Mouse (Mus musculus) T-helper 2 cell (primary cell): ENCODE results near the gene Gm49396.

Source experiments
- in situ Hi-C: fragments of 300-600 bp; cut with MboI, MseI; formaldehyde crosslinking; loops from one replicate; pipeline ENCODE4 v1.15.1; 2025; ENCODE audit warnings: high pct_unique_total_duplicates

Gene Gm49396

DNA sequence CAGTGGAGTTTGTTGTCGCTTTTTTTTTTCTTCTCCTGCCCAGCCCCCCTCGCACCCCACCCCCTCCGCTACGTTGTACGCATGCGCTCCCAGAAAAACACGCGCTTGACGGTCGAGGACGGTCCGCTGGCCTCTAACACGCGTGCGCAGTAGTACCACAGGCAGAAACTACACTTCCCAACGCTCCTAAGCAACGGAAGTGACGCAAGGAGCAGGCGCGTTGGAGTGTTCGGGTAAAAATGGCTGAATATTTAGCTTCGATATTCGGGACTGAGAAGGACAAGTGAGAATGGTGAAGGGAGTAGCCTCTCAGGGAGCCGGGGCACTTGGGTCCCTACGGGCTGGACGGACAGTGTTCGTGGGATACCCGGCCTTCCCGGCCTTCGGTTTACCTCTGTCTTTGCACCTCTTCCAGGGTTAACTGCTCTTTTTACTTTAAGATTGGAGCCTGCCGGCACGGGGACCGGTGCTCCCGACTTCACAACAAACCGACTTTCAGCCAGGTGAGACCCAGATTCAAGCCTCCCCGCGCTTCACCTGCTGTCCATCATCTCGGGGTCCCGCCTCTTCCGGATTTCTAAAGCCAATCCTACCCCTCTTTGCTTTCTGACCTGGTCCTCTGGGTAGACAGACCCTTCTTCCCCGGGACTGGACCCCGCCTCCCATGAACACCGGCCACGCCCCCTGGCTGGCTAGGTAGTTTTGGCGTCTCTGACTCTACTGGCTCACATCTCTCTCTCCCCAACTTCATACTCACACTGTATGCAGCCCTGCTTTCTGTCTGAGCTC is at the start of gene Gm49396, which contains the start of the genes U2af1l4 and Psenen:
Gene Gm49396 (plus strand): TSS at position 228 of the 789 bp plus-strand sequence.
Gene U2af1l4 (plus strand): TSS at position 185 of the 789 bp plus-strand sequence.
Gene Psenen (minus strand): TSS at position 511 of the 789 bp plus-strand sequence.
- in situ Hi-C loops, result no loop called here

DNA sequence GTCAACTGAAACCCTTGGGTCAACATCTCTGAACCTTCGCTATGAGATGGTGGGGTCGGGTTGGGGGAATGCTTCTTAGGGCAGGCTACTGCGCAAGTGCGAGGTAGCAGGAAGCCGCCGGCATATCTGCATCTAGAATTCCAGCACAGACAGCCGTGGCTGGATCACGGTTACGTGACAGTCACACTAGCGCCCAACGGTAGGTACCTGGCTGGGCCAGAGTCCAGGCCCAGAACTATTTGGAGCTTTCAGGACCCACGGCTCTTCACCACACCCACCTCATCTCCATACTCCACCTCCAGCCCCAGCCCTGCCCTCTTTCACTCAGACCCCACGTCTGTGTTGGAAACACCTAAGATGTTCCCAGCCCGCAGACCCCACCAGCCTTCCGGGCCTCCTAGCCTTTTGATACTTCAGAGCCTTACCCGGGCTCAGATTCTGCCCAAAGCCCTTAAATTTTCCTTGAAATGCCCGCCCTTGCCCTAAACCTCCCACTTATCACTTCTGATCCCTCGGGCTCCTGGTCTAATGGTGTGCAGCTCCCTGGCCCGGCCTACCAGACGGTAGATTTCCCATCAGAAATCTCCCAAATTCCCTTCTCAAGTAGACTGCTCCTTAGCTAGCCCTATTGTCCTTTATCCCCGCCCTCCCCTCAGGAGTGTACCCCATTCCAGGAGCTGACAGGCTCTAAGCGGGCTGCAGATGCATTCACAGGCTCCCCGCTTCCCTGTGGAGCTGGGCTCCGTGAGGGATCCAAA is 48.0 kb upstream of the Gm49396 start:
- in situ Hi-C loops, result loop anchor here (25.0 kb wide), 1 partner anchor 1103 kb away; no protein-coding TSS in a partner anchor

DNA sequence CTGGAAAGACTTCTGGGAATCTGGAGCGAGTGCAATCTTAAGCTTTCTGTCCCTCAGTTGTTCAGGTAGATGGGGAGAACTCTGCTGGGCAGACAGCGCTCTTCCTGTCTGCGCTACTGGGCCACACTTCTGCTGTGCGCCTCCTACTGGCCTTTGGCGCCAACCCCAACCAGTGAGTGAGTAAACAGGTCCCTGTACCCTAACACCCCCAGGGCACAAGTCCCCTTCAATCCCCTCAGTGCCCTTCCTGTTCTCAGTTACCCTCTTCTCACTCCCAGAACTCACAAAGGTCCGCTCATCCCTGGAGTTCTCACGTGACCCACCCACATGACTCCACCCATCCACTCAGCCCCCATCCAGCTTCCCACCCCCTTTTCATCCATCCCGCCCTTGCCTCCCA is 44.8 kb upstream of the Gm49396 start:
- in situ Hi-C loops, result loop anchor here (25.0 kb wide), 1 partner anchor 1106 kb away; no protein-coding TSS in a partner anchor

DNA sequence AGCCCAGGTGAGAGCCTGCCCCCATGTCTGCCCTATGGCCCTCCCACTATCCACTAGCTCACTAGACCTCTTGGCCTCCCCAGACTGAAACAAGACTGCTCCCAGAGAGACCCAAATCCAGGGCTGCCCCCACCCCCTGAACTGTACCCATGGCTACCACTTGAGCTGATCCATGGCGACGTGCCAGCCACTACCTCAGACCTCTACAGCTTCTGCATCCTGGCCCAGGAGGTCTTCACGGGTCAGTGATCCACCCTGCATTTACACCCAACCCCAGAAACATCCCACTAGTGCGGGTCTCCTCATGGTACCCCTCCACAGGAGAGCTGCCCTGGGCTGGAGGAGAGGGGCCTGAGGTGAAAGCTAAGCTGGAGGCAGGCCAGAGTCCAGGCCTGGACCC is 42.7 kb upstream of the Gm49396 start:
- in situ Hi-C loops, result loop anchor here (25.0 kb wide), 1 partner anchor 1108 kb away; no protein-coding TSS in a partner anchor

DNA sequence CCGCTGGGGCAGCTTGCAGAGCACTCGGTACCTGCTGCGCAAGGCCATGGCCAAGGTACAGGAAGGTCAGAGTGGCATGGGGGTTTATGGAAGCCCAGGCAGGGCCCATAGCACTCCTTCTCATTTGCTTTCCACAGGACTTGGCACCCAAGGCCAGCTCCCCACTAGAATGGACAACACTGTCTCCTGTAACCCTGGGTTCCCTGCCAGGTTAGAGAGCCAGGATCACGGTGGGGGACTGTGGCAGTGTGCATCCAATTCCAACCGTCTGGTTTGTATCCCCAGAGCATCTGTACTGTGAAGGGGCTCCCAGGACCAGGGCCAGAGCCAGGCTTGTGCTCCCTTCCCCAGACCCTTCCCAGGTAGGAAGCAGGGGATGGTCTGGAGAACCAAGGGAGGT is 42.3 kb upstream of the Gm49396 start:
- in situ Hi-C loops, result loop anchor here (25.0 kb wide), 1 partner anchor 1109 kb away; no protein-coding TSS in a partner anchor

DNA sequence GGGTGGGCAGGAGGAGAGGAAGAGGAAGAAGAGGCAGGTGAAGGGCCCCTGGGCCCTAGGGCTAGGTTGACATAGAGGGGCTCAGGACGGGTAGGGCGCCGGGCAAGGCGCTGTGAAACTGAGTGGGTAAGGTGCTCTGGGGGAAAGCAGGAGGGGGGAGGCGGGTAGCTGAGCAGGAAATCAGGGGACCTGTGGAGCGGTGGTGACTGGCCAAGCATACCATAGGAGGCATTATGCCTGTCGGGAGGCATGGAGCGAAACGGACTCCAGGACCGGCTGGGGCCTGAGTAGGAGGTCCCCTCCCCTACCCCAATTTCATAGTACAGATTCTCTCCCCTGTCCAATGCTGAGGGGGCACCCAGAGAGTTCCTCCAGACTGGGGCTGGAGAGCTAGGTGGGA is 40.3 kb upstream of the Gm49396 start:
- in situ Hi-C loops, result loop anchor here (25.0 kb wide), 1 partner anchor 1111 kb away; no protein-coding TSS in a partner anchor

DNA sequence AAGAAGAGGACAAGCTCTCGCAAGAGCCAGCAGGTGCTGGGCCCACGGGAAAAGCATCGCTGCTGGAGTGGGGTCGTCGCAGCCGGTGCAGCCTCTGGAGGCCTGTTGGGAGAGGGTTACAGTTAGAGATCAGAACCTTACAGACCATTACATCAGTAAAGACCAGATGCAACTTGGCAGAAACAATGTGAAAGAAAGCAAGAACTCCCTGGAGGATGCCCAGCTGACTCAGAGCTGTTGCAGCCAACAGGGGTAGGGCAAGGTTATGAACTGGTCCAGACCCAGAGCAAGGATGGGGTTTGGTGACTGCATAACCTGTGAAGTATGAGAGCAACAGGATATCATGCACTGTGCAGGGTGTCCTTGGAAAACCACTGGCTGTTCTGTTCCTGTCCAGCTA is 38.7 kb upstream of the Gm49396 start:
- in situ Hi-C loops, result loop anchor here (25.0 kb wide), 1 partner anchor 1112 kb away; no protein-coding TSS in a partner anchor

DNA sequence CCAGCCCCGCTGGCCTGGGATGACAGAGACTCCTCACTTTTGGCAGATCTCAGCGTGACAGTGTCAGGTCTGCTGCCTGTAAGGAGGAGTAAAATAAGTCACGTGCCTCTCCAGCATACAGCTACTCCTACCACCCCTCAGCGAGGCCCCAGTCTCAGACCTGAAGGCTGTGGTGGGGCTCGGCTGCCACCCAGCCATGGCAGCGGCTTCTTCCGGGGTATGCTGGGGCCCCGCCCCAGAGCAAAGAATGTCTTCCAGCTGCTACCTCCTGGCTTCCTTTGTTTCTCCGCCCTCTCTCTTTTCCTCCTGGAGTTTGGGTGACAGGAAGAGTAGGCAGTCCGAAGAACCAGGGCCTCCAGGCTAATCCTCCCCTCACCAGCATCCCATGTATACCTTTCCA is 37.2 kb upstream of the Gm49396 start:
- in situ Hi-C loops, result no loop called here

DNA sequence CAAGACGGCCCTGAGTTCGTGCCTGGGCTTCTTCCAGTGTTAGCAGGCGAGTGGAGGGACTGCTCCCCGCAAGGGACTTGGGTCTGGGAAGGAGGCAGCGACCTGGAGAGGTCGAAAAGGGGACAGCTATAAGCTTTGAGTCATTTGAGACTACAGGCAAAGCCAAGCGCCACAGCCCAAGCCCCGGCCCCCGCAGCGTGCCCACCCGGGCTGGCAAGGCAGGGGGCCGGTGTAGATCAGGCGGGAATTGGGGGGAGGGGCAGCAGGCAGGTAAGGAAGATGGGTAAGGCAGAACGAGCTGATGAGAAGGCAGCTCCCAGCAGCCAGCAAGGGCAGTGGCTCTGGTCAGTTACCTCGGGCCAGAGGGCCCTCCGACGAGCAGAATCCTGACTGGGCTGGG is 36.7 kb upstream of the Gm49396 start:
- in situ Hi-C loops, result no loop called here

DNA sequence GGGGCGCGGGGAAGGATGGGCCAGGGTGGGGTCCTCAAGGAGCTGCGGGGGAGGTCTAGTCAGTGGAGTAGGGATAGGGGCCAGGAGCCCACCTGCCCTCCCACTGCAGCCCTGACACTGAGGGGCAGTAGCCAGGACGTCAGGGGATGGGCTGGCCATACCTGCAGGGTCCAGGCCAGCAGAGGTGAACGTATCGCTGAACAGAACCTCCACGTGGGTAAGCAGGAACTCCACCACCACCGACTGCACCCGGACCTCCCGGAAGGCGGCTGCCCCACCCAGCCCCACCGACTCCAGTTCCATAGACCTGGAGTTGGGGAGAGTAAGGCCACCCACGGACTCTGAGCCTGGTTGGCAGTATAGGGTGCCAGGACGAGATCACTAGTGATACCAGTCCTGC is 36.2 kb upstream of the Gm49396 start:
- in situ Hi-C loops, result no loop called here

DNA sequence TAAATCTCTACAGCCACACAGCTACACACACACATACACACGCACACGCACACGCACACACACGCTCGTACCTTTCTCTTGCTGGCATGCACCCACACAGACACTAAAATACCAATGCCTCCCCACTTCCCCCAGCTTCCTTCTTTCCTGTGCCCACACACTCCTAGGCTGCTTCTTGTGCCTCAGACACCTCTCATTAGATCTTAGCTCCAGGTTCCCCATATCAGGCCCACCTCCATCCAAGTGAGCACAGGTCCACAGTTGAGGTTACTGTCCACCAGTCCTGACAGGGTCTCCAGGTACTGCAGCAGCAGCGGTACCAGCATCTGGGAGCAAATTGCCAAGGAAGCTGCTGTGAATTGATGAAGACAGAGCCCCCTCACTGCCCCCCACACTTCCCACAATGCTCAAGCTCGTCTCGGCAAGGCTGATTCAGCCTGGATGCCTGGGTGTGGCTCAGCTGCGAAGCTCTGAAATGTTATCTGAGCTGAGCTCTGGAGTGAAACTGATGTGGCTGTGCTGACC is 31.8 kb upstream of the Gm49396 start:
- in situ Hi-C loops, result no loop called here

DNA sequence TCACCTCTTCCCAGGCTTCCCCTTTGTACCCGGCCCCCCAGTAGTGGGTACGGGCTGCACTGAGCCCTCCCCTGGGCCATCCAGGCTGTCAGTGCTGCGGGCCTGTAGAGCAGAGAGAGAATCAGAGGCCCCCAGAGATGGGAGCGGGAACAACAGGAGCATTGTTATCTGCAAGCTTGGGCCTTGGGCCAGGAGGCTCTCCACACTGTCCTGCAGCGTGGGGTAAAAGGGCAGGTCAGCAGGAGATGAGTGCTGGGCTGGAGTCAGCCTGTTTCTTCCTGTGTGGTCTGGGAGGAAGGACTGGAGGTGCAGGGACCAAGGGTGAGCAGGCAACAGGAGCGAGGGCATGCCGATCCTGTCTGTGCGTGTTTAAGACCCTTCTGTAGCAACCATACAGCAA is 30.2 kb upstream of the Gm49396 start:
- in situ Hi-C loops, result no loop called here

DNA sequence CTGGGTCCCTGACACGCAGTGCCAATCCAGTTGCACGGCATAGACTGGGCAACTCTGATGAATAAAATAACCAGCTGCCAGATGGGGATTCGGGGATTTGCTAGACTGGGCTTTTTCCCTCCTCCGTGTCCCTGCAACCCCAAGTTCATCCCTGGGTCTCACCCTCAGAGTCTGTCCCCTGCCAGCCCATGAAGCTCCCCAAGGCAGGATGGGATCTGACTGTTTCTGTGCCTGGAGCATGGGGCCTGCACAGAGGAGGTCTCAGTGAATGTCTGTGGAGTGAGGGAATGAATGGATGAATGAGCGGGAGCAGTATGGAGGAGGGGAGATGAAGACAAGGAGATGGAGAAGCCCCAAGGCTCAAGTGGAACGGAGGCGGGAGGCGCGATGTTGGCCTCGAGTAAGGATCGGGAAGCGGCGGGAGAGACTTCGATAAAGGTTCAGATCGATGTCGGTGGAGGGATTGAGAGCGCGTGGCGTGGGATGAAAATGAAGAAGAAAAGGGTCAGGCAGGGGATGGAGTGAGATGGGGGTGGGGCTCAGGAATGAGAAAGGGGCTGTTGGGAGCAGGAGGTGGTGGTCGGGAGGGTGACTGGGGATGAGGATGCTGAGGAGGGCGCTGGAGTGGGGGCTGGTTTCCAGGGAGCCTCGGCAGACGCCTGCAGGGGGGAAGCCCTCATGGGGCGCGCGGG is 29.1 kb upstream of the Gm49396 start:
- in situ Hi-C loops, result no loop called here

DNA sequence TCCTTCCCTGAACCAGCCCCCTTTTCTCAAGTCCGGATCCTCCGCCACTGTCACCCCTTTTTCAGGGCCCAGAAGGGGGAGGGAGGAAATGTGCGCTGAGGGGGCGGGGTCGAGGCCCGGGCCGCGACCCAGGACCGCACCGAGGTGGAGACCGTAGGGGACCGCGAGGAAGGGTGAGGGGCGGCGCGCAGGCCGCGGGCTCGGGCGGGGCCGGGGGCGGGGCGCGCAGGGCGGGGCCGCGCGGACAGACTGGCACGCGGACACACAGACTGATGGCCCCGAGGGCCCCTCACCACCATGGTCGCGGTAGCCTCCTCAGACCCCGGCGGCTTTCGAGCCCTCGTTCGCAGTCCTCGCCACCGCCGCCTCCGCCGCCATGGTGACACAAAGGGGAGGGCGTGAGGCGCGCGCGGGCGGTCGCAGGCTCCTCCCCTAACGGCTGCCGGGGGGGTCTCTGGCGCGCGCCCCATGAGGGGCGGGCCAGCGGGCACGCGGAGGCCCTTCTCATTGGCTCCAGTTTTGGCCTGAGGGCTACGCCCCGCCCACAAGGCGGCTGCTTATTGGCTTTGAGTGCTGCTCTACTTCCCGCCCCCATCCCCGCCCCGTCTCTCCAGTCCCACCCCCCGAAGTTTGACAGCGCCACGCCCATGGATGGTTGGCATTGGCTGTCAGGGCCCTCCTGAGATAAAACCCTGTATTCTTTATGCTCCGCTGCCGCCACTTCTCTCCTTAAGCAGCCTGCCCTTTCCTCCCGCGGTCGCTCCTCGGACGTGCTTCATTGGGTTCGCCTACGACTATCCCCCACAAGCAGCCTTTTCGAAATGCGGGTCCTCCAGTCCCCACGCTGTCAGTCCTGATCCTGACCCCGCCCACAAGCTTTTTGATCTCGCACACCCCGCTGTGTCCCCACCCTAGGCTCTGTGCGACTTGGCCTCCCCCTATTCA is 28.2 kb upstream of the Gm49396 start, which contains the start of gene Arhgap33:
Gene Arhgap33 (minus strand): TSS at position 428 of the 945 bp plus-strand sequence.
- in situ Hi-C loops, result no loop called here

DNA sequence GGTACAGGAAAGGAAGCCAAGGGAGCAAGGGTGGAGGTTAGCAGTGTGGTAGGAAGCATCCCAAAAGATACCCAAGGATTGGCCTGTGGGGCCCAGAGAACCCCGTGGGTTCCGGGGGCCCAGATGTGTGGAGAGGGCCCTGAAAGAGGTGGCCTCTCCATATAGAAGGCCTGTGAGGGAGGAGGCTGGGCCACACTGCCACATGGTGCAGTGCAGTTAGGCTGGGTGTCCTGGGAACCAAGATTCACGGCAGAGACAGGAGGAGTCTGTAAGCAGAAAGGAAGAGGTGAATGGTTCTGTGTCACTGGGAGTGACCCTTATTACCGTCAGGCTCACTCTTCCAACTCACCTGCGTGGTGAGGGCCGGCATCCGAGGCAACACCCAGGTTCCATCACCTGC is 22.6 kb upstream of the Gm49396 start:
- in situ Hi-C loops, result no loop called here

DNA sequence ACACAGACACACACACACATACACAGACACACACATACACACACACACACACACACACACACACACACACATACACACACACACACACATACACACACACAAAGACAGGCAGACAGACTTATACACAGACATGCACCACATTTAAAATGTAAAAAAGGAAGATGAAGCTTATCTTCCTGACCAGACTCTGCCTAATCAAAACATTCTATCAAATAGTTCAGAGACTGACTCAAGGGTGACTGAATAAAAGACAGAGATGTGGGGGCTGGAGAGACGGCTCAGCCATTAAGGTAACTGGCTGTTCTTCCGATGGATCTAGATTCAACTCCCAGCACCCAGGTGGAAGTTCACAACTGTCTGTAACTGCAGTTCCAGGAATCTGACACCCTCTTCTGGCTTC is 18.8 kb upstream of the Gm49396 start:
- in situ Hi-C loops, result no loop called here

DNA sequence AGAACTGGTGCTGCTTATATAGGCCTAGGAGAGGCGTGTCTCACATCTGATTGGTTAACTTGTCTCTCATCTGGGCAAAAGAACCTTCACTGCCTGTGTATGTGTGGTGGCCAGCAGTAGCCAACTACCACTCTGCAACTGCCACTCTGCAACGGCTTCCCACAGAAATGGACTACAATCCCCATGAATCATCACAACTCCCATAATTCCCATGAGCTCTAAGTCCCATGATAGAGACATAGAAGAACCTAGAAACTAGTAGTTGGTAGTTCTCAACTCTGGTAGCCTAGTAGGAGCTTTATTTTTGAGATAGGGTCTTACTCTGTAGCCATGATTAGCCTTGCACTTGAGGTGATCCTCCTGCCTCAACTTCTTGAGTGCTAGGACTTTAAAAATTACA is 13.3 kb upstream of the Gm49396 start:
- in situ Hi-C loops, result no loop called here

DNA sequence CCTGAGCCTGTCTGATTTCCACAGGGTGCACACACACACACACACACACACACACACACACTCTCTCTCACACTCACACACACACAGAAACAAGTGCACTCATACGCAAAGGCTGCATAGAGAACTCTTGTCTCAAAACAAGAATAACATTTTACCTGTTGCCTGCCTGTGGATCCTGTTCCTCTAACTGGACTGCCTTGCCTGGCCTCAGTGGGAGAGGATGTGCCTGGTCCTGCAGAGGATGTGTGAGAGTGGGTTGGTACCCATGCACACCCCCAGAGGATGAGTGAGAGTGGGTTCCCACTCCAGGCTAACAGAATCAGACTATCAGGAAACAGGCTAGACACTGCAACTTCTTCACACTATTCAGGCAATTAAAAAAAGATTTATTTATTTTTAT is 12.5 kb upstream of the Gm49396 start:
- in situ Hi-C loops, result no loop called here

DNA sequence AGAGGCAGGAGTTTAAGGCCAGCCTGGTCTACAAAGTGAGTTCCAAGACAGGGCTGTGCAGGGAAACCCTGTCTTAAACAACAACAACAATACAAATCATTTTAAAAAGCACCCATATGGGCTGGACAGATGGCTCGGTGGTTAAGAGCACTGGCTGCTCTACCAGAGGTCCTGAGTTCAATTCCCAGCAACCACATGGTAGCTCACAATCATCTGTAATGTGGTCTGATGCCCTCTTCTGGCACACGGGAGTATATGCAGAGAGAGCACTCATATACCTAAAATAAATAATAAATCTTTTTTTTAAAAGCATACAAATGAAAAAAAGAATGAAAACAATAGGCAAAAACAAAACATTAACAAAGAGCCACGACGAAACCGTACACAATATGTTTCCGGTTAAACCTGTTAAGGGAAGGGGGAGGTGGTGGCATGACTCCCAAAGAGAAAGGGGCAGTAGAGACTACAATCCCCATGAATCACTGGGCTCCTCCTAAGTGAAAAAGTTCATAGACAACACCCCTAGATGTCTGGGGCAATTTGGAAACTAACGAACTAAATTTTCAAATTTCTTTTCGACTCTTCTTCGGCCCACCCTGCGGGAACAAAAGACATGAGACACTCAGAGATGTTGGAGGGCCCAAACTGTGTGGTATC is 11.6 kb upstream of the Gm49396 start:
- in situ Hi-C loops, result no loop called here
